Mouse (Mus musculus) ES-Bruce4 (cell line): ENCODE results near the gene Lcn9.

ENCODE experiments used
- CTCF ChIP-seq: IDR thresholded peaks from one replicate; pipeline ENCODE4 v1.8.1; 2011; ENCODE audit warnings: low read depth, low read length
- EP300 ChIP-seq: IDR thresholded peaks from 2 replicates; pipeline ENCODE4 v1.6.1; 2011; ENCODE audit warnings: low read depth, low read length; ENCODE audit not compliant: insufficient read depth
- POLR2A ChIP-seq: IDR thresholded peaks from one replicate; pipeline ENCODE4 v1.8.1; 2011; ENCODE audit warnings: low read length; ENCODE audit not compliant: insufficient read depth

- TF ChIP-seq CTCF, result no peak
- no peak for TF ChIP-seq EP300
- no peak for TF ChIP-seq POLR2A
Observed at GRCm38 (mm10) chr2:25797635-25798034, 25.3 kb upstream of the Lcn9 start.
